Mouse (Mus musculus): ENCODE data around the gene Pcbd1. TPM values are rescaled to one million over a fixed set of nuclear protein-coding genes. Genes with fewer than 3 reads are reported as not detected.
A peak's percentile ranks its signal among the peaks of the same experiment; 100 is the strongest.

Gene Pcbd1
- not detected in 3 replicates for total RNA-seq (2017)

DNA sequence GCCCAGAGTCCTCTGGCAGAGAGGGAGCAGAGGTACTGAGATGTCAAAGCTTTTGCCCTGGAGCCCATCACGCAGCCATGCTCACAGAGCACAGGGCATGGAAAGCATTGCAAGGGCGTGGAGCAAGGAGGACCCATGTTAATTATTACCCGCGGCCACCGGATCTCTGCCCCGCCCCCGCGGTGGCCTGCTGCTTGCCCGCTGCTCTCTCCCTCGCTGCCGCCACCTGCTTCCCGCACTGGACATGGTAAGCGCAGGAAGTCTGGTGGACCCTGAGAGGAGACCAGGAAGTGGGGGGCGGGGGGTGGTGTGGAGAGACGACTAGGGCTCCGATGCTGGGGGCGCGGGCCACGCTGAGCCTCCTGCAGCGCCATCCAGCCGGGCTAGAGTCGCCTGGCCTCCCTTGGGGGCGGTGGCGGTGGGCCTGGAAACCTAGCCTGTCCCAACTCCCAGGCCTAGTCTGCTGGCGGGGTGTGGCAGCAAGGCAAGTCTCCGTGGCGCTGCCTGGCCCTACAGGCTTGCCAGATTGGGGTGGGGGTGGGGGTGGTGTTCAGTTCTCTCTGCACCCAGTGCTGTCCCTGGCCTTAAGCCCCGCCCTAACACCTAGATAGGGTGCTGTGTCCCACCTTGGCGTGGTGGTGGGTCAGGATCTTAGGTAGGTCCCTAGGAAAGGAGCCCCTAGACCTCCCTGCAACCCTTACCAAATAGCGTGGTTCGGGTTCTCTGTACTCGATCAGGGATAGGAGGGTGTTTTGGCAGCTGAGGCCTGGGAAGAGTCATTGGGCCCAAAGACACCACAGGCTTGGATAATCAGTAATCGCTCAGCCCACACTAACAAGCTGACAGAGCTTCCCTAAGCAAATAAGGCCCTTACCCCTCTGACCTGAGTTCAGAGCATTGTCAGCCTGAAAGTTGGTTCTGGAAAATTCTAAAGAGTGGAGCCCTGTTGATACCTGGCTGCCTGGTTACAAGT lies at the start of gene Pcbd1:
Pcbd1 (plus strand) TSS at position 162 of the 973 bp plus-strand sequence.
- no peak for ATAC-seq (replicated peaks; ENCODE audit: insufficient number of reproducible peaks, low FRiP score, low TSS enrichment, poor library complexity, severe bottlenecking)

DNA sequence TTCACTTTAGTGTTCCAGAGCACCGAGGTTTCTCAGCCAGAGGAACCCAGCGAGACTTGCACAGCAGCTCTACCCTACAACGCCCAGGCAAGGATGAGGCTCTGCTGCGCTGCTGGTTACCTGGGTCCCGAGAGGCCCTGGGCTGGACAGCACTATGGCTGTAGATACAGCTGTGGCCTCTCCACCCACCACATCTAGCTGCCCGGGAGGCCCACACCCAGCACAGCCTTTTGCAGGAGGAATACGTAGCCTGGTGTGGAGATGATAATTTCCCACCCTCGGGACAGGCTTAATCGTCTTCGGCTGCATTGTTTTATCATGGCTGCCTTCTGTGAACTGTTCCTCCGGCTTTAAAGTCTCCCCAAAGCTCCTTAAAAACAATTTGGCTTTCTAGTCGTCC lies 49.5 kb upstream of the Pcbd1 start:
- ATAC-seq (replicated peaks; ENCODE audit: insufficient number of reproducible peaks, low FRiP score, low TSS enrichment, poor library complexity, severe bottlenecking) = no peak

- ATAC-seq (replicated peaks; ENCODE audit: insufficient number of reproducible peaks, low FRiP score, low TSS enrichment, poor library complexity, severe bottlenecking) = no peak
These were observed 44.0 kb upstream of the Pcbd1 start for GRCm38 (mm10) chr10:61045081-61045480.

GRCm38 (mm10) chr10:61051993-61052613 lies 37.0 kb upstream of the Pcbd1 start:
- ATAC-seq (replicated peaks; ENCODE audit: insufficient number of reproducible peaks, low FRiP score, low TSS enrichment, poor library complexity, severe bottlenecking) = 0 out of 2 replicates have a peak, but pooled peaks have one; percentile 70

GRCm38 (mm10) chr10:61056661-61057060 lies 32.5 kb upstream of the Pcbd1 start:
- ATAC-seq (replicated peaks; ENCODE audit: insufficient number of reproducible peaks, low FRiP score, low TSS enrichment, poor library complexity, severe bottlenecking) = no peak

DNA sequence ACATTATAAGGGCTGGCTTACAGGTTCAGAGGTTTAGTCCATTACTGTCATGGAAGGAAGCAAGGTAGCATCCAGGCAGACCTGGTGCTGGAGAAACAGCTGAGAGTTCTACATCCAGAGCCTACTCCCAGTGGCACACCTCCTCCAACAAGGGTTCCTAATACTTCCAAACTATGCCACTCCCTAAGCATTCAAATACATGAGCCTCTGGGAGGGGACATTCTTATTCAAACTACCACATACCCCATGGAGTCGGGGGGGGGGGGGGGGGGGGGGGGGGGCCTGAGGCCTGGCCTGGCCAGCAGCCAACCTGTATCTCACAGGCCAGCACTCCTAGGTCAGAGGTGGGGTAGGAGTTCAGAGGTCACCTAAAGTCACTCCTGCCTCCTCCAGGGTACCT lies 30.0 kb upstream of the Pcbd1 start:
- ATAC-seq (replicated peaks; ENCODE audit: insufficient number of reproducible peaks, low FRiP score, low TSS enrichment, poor library complexity, severe bottlenecking) = no peak

DNA sequence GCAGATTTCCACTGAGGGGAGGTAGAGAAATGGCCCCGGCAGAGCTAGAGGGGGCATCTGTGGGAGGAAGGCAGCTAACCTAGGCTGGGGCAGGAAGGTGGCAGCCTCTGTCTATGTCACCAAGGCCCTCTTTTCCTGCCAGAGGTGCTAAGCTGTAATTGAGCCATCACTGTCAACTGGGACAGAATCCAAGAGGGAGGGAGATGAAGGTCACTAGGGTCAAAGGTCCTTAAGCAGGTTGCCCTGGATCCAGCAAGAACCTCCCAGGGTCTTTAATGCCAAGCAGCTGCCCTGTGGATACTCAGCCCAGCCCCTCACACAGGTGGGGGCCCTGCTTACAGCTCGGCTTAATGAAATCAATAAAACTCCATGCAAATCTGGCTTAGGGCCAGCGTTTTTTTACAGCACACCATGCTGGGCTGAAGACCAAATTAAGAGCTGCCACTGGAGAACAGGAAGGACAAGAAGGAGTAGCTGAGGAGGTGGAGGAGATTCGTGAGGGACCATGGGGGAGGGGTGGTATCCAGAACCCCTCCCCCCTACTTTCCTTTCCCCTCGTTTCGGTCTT lies 29.5 kb upstream of the Pcbd1 start:
- no peak for ATAC-seq (replicated peaks; ENCODE audit: insufficient number of reproducible peaks, low FRiP score, low TSS enrichment, poor library complexity, severe bottlenecking)

DNA sequence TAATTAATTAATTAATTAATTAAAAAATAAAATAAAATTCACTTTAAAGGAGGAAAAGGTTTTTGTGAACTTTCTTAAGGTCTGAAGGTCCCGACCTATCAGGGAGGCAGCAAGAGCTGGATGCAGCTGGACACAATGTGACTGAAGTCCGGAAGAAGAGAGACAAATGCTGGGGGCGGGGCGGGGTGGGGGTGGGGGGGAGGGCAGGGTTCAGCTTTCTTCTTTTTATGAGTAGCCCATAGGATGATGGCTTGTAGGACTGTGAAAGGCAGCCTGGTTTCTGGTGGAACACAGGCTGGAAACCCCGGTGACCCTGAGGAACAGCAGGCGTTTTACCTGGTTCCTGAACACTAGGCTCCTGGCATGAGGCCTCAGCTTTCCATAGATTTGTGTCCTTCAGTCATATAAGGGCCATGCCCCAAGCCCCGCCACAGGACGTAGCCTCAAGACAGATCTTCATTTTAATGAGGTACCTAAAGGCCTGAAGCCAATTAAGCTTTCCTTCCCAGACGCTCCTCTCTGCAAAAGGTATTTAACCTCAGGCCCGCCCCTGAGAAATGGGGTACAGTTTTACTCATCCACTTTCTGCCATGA lies 25.8 kb upstream of the Pcbd1 start:
- no peak for ATAC-seq (replicated peaks; ENCODE audit: insufficient number of reproducible peaks, low FRiP score, low TSS enrichment, poor library complexity, severe bottlenecking)

DNA sequence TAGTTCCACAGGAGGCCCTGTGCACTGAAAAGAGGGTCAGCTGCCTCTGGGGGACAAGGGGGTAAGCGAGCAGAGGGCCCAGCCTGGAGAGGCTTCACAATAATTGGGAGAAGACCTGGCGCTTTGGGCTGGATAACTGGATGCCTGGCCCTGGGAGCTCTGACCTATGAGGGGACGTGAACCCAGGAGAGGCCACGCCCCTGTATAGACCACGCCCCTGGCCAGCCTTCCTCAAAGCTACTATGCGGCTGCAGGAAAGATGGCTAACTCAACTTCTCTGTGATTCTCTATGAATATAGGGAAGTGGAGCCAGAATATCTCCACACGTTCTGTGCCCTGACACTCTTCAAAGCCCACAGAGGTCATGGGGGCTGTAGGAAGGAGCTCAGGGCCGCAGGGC lies 24.5 kb upstream of the Pcbd1 start:
- no peak for ATAC-seq (replicated peaks; ENCODE audit: insufficient number of reproducible peaks, low FRiP score, low TSS enrichment, poor library complexity, severe bottlenecking)

DNA sequence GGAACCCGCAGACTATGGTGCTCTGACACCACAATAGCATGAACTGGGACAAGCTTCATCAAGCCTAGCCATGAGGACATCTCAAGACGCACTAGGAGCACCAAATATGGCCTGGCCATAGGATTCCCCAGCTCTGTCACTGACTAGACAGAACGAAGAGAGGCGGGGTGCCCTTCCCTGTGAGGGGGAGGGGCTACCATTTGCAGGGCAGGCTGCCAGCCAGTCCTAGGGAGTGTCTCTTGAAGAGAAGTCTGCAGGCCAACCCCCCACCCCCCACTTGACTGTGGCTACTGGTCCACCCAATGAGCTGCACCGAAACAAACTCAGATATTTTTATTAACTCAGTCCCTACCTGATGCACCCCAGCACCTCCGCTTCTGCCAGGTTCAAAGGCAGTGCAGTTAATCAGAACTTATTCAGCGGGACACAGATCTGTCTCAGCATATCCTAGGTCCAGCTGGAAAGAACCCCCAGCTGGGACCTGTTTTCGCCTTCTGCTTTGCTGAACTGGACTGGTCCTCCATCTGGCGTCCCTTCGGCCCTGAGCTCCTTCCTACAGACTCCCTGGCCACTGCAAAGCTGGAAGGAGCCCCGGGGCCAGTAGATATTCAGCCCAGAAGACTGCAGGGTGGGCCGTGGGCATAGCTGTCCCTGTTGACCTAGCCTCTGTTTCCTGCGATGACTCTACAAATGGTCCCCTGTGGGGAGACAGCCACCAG lies 23.7 kb upstream of the Pcbd1 start:
- no peak for ATAC-seq (replicated peaks; ENCODE audit: insufficient number of reproducible peaks, low FRiP score, low TSS enrichment, poor library complexity, severe bottlenecking)

- ATAC-seq (replicated peaks; ENCODE audit: insufficient number of reproducible peaks, low FRiP score, low TSS enrichment, poor library complexity, severe bottlenecking) = peak; percentile 73
These were observed 20.5 kb upstream of the Pcbd1 start for GRCm38 (mm10) chr10:61068436-61069192.

DNA sequence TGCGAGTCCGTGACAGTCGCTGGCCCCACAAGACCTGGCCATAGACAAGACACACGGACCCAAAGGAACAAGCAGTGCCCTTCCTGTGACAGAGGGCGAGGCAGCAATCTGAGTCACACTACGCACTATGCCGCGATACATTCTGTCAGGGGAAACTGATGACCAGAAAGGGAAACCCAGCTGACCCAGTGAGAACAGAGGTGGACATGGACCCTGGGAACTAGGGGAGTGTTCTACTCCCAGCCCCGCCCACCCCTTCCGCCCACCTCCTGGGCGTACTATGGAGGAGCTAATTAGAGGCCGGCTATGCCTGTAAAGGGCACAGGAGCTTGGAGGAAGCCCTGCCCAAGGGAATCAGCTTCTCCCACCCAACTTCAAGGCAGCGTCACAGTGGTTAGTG lies 19.9 kb upstream of the Pcbd1 start:
- ATAC-seq (replicated peaks; ENCODE audit: insufficient number of reproducible peaks, low FRiP score, low TSS enrichment, poor library complexity, severe bottlenecking) = no peak

GRCm38 (mm10) chr10:61072324-61072723 lies 16.8 kb upstream of the Pcbd1 start:
- no peak for ATAC-seq (replicated peaks; ENCODE audit: insufficient number of reproducible peaks, low FRiP score, low TSS enrichment, poor library complexity, severe bottlenecking)

- ATAC-seq (replicated peaks; ENCODE audit: insufficient number of reproducible peaks, low FRiP score, low TSS enrichment, poor library complexity, severe bottlenecking) = no peak
These were observed 14.5 kb upstream of the Pcbd1 start for GRCm38 (mm10) chr10:61074643-61075042.

DNA sequence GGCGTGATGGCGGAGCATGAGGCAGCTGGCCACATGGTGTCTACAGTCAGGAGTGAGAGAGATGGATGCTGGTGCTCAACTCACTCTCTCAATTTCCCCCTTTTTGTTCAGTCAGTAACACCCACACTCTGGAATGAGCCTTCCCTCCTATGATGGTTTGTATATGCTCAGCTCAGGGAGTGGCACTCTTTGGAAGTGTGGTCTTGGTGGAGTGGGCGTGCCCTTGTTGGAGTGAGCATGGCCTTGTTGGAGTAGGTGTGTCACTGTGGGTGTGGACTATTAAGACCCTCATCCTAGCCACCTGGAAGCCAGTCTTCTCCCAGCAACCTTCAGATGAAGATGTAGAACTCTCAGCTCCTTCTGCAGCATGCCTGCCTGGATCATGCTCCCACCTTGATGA lies 13.5 kb upstream of the Pcbd1 start:
- ATAC-seq (replicated peaks; ENCODE audit: insufficient number of reproducible peaks, low FRiP score, low TSS enrichment, poor library complexity, severe bottlenecking) = no peak

DNA sequence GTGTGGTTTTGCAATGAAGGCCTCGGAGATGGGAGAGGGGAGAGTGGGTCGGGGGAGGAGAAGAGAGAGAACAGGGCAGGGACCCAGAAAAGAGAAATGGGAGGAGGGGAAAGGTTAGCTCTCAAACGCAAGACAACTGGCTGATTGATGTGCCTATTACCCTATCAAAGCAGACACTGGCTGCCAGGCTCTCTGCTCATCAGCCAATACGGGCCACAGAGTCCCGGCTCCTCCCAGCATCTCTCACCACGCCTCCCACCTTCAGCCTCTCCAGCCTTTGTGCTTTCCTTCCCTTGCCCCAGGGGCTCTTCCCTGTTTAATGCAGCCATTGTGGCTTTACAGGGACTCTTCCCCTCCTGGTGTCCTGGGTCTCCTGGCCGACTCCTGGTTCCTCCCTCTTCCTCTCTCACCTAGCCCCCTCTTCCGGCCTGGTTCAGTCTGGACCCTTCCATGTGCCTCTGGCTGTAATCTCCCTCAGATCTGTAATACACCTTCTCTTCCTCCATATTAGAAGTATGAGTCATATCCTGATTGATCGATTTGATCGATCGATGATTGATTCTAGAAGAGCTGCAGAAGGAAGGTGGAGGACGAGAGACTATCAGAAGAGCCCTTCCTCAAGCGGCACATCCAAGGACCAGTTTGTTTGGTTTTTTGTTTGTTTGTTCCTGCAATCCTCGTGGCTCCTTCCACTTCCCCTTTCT lies 8.8 kb upstream of the Pcbd1 start:
- no peak for ATAC-seq (replicated peaks; ENCODE audit: insufficient number of reproducible peaks, low FRiP score, low TSS enrichment, poor library complexity, severe bottlenecking)

- ATAC-seq (replicated peaks; ENCODE audit: insufficient number of reproducible peaks, low FRiP score, low TSS enrichment, poor library complexity, severe bottlenecking) = no peak
These were observed 8.2 kb upstream of the Pcbd1 start for GRCm38 (mm10) chr10:61080931-61081255.

DNA sequence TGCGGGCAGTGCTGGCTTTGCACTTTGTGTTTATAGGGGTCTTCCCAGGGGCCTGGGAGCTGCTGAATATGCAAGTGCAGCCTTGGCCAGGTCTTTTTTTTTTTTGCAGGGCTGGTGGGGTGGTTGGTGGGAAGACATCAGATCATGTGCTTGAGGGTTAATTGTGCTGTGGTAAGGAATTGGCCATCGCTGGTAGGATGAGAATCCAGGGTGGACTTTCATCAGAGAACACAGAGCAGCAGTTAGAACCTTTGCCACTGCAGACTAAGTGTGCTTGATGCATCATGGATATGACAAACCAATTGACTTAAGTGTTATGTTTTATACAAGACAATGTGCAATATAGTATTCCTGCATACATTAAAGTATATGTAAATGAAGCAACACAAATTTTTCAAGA lies 3.8 kb upstream of the Pcbd1 start:
- no peak for ATAC-seq (replicated peaks; ENCODE audit: insufficient number of reproducible peaks, low FRiP score, low TSS enrichment, poor library complexity, severe bottlenecking)

All from monocyte, adult 5-6 weeks (primary cell).